Mouse (Mus musculus) right cerebral cortex, postnatal 25 days (tissue): ENCODE data around the gene Prrx1.

Experiments used
- DNase-seq: peaks from one replicate; pipeline ENCODE4 v3.0.0; 2022

Gene Prrx1

DNA sequence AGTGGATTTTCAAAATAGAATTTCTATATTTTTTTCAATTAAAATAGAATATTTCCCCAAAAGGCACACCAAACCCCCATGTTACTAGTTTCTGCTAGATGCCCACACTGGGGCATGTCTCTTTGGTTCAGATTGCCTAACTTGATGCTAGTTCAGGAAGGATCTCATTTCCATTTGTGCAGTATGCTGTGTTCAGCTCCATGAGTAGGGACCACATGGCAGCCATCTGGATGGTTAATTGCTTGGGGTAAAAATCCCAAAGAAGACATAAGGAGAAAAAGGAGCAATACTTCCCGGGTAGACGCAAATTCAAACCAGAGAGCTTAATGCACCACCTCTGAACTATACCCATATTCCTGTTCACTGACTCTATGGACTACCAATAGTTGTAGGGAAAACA is 57.6 kb downstream of the Prrx1 start:
- no peak for DNase-seq

DNA sequence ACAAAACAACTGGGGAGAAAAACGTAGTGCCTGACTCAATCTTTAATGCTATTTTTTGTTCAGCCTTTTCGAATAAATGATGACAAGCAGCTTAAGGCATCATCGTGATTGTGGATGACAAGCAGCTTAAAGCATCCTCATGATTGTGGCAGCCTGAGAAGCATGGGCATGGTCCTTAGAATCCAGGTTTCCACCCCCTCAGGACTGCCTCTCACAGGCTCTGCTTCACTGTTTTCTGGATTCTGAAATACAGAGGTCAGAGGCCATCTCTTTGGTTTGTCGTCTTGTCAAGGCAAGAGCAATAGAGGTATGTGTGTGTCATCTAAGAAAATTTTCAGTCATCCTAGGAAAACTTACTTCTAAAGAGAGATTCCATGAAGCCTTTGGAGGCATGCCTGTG is 60.7 kb downstream of the Prrx1 start:
- no peak for DNase-seq

DNA sequence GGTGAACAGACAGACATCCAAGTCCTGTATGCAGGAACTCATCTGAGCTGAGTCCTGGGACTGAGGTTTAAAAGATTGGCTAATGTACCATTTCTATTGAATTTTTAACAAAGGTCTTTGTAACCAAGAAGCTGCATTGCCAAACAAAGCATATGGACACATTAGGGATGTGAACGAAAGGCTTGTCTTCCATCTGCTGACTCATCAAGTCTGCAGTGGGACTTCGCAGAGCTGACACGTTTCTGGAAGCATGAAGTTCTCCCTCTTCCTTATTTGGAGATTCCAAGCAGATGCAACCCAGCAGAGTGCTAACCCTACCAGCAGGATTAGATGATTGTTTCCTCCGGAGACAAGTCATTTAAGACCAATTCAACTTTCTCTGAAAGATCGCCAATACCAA is 61.2 kb downstream of the Prrx1 start:
- no peak for DNase-seq

- DNase-seq, result no peak
These were observed 61.7 kb downstream of the Prrx1 start for GRCm38 (mm10) chr1:163251766-163252165.

GRCm38 (mm10) chr1:163238950-163239349 is 74.6 kb downstream of the Prrx1 start:
- no peak for DNase-seq

DNA sequence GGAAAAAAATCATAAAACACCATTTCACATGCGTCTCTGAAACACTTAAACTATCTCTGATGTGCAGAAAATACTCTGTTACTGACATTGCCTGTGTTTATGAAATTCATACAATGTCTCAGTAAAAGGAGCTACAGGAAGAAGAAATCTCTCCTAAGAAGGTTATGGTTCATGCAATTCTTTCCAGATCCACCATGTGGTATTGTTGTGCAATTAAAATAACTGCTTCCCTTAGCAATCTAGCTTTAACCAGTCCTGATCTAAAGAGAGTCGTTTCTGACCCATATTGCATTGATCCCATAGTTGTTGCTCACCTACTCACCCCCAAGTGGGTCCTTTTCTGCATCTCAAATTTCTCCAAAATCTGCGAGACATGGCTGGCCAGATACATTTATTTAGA is 82.3 kb downstream of the Prrx1 start:
- DNase-seq, result no peak

- no peak for DNase-seq
These were observed 87.2 kb downstream of the Prrx1 start for GRCm38 (mm10) chr1:163226271-163226670.

GRCm38 (mm10) chr1:163221767-163222166 is 91.7 kb downstream of the Prrx1 start:
- no peak for DNase-seq

DNA sequence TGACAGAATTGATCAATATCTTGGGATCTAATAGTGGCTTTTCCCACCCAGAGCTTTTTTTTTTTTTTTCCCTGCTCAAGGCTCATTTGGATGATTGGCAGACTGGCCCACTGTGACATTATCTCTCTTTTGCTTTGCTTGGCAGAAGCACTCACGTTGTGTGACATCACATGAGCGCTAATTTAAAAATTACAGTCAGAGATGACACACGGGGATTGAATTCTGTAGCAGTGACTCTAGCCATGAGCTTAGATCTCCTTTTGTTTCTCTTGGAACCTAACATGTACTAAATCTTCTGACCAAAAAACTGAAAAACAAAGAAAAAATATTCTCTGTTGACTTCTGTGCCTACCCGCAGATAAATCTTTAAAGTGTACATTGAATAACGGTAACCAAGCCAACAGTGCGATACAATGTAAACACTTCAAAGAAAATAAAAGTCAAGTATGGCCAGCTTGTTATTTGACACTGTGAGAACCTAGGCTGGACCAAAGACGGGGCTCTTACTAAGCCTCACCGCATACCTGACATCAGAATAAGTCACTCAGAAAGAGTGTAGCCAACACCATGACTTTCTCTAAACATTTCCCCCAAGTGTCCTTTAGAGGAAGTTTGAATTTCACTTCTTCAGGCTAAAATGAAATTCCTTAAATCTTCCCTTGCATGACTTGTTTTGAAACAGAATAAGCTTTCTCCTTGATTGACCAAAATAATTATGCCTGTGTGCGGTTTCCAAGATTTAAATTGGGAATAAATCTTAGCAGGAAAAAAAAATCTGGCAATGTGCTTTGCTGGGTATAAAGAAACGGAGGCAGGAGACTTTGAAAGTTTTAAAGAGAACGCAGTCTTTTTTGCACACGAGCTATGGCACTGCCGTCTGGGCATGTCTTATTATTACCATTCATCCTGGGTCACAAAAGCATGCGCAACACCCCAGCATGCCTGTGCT is 104.3 kb downstream of the Prrx1 start:
- DNase-seq, result no peak

DNA sequence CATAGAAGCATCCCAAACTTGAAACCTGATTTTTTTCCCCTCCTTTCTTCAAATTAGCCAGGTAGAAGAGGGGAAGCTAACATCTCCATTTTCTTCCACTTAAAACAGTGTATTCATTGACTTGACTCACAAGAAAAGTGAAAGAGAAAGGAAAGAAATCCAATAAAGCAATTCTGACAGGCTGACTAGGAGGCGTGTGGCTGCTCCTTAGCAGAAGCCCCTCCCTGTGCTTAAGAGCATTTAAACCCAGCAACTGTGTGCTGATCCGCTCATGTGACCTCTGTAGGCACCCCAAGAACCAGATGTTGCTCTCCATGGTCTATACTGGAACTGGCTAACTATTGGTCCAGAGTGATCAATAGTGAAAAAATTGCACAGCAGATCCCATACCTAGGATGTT is 114.7 kb downstream of the Prrx1 start:
- no peak for DNase-seq

- no peak for DNase-seq
These were observed 115.5 kb downstream of the Prrx1 start for GRCm38 (mm10) chr1:163198059-163198458.
